Mouse (Mus musculus): ENCODE measurements around the gene Bcl2l10.
"Not testable (repeated sequence)": the region's sequence is repeated elsewhere in the genome, so short reads cannot be mapped to it uniquely, and the experiment has no call there.

Gene Bcl2l10

DNA sequence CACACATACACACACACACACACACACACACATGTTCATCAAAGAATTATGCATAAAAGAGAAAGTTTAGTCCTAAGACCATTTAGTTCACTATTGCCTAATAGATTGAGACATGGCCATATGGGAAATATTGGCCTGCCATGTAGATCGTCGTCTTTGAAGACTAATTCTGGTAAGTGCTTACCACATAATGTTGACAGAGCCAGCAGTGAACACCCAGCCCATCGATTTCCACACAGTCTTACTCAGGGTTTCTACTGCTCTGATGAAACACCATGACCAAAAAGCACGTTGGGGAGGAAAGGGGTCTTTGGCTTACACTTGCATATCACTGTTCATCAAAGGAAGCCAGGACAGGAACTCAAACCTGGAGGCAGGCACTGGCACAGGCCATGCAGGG lies 5.1 kb upstream of the Bcl2l10 start:
- no peak for DNase-seq (ENCODE audit: low spot score)

DNA sequence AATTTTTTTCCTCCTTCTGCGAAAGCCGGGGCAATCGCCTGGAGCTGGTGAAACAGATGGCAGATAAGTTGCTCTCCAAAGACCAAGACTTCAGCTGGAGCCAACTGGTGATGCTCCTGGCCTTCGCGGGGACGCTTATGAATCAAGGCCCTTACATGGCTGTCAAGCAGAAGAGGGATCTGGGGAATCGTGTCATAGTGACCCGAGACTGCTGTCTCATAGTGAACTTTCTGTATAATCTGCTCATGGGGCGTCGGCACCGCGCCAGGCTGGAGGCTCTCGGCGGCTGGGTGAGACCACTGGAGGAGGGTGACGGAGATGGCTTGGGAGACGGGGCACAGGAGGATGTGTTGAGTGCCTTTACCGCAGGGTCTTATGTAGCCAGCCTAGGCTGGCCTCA lies 508 bp downstream of the Bcl2l10 start:
- DNase-seq (ENCODE audit: low spot score): no peak

DNA sequence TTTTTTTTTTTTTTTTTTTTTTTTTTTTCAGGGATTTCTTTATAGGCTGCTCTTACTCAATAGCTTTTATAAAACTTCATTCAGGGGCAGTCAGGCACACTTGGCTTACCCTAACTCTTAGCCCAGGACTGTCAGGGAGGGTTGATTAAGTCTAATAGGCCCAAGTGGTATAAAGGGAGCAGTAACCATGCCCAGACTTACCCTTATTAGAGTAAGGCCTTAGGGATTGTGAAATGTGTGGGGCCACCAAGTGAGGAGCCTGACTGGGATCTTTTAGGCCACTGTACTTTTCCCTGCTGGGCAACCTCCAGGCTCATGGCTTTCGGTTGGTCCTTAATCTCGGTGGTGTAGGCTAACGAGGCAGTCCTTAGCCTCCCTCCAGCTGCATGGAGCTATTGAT lies 1.1 kb downstream of the Bcl2l10 start:
- DNase-seq (ENCODE audit: low spot score): no peak

DNA sequence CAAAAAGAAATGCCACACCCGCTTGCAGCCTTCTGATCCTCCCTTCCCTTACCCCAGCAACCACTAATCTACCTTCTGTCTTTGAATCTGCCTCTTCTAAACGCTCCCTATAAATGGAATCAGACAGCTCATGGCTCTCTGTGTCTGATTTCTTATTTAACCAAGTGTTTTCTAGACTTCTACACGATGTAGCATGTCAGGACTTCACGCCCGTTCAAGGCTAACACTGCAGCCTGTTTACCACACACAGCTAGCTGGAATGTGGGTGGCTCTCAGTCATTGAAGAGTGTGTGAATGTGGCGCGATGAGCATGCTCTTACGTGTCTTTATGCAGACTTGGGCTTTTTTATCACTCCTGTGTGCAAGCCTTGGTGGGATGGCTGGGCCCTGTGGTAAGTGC lies 5.5 kb downstream of the Bcl2l10 start:
- DNase-seq (ENCODE audit: low spot score): no peak

DNA sequence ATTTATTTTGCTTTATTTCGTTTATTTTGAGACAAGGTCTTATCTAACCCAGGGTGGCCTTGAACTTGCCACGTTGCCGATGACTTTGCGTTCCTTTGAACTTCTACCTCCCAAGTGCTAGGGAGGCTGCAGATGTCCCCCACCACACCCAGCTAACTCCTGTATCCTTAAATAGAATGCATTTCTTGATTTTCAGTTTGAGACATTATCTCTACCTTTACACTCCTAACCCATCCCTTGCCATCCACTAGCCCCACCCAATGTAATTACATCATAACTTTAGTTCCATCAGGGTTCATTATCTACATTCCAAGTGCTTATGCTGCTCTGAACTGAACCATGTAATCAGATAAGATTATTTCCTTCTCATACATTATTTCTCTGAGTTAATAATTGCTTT lies 8.2 kb downstream of the Bcl2l10 start:
- no peak for DNase-seq (ENCODE audit: low spot score)

DNA sequence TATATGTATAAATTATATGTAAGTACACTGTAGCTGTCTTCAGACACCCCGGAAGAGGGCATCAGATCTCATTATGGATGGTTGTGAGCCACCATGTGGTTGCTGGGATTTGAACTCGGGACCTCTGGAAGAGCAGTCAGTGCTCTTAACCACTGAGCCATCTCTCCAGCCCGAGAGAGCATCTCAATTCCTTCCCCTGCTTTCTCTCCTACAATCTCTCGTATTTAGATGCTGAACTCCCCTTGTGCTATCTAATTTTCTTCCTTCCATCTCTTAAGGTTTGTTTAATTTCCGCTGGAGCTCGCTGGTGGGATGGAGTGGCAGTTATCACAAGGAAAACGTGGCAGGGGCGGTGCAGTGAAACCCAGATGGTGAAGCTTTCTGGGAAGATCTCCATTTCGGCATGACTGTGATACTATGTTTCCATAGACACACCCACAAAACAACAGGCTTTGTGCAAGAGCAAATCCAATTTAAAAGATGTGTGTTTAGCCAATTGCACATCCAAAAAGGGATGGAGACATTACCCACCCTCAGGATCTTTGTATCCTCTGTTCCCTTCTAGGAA lies 9.6 kb downstream of the Bcl2l10 start:
- DNase-seq (ENCODE audit: low spot score): no peak

DNA sequence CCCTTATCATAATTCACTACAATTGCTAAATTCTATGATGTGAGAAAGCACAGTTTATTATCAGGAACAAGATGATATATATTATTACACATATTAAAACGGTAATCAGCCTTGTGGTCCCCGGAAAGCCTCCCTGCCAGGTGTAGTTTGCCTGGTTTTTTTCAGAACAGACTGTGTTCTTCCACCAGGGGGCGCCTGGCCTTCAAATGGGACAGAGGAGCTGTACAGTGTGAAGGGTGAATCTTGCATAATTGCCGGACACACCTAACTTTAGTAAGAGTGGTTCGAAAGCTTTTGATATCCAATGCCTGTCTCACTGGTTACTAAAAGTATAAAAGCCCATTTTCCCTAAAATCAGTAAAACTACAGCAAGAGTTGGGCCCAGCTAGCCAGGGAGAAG lies 14.1 kb downstream of the Bcl2l10 start:
- DNase-seq (ENCODE audit: low spot score): peak; percentile 71

DNA sequence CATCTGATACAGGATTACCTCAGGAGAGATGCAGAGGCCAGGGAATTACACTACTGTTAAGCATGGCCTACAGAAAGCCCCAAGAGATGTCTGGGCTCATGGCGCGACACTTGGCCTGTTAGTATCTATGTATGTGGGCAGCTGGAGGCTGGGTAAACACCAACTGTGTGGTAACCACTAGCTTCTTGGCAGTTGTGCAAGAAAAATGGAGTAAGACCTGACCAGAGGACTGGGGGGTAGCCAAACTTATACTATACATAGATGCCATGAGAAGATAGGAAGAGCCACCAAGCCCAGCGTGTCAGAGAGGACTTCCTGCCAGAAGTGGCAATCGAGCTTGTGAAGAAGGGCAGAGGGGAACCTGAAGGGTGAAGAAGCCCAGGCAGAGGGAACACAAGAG lies 14.6 kb downstream of the Bcl2l10 start:
- DNase-seq (ENCODE audit: low spot score): no peak

DNA sequence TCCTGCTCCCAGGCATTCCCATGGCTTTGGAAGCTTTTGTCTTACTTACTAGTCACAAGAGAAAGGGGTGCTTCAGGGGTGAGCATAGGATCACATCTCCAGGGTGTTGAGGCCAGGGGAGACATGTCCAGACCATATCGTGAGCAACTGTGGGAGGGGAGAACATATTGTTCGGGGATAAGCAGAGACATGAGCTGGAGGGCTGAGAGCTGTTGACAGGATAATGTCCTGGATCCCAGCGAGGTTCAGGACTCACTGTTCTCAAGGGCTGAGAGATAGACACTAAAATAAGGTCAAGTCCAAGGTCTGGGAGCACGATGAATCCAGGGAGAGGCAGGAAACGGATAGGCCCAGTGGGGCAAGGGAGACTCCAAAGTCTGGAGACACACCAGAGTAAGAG lies 15.4 kb downstream of the Bcl2l10 start:
- DNase-seq (ENCODE audit: low spot score): no peak

DNA sequence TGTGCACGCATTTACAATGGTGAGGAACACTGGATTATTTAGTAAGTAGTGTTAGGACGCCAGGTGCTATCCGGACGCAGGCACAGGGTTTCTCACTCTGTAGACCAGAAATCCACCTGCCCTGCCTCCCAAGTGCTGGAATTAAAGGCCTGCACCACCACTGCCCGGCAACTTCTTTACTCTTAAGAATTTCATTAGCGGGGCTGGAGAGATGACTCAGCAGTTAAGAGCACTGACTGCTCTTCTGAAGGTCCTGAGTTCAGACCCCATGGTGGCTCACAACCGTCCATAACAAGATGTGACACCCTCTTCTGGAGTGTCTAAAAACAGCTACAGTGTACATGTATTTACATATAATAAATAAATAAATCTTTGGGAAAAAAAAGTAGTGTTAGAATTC lies 16.1 kb downstream of the Bcl2l10 start:
- DNase-seq (ENCODE audit: low spot score): not testable (repeated sequence)

DNA sequence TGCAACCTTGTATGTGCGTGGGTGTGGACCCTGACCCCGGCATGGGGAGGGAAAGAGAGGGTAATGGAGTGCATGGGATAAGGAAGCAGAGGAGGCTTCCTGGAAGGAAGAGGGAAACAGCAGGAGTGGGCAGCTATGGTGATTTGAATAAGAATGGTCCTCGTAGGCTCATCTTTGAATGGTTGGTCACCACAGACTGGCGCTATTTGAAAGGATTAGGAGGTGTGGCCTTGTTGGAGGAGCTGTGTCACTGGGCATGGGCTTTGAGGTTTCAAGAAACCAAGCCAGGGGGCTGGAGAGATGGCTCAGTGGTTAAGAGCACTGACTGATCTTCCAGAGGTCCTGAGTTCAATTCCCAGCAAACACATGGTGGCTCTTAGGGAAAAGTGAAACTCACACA lies 17.6 kb downstream of the Bcl2l10 start:
- DNase-seq (ENCODE audit: low spot score): no peak

DNA sequence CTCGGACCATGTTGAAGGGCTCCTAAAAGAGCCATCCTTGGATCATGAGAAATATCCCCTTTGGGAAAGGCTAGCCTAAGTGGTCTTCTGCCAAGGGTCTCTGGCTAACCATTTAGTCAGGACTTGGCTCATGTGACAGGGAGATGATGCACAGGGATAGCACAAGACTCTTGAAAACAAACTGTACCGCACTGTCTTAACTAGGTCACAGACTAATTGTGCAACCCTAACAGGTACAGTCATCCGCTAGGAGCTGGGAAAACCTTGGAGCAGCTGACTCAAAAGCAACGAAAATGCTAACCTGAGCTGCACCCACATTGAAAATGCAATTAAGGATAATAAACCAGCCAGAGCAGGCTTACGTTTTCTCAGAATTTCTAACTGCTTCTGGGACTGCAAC lies 18.6 kb downstream of the Bcl2l10 start:
- DNase-seq (ENCODE audit: low spot score): no peak

DNA sequence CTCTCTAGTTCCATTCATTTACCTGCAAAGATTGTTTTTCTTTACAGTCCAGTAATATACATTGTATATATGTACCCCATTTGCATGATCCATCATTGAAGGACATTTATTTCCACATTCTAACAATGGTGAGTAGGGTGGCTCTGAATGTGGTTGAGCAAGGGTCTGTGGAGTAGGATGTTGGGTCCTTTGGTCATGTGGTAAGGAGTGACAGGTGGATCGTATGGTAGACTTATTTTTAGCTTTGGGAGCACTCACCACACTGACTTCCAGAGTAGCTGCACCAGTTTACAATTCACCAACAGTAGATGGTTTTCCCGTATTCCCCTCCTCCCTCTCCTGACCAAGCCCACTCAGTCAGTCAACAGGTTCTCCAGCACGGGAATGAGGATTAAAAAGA lies 21.2 kb downstream of the Bcl2l10 start:
- no peak for DNase-seq (ENCODE audit: low spot score)

DNA sequence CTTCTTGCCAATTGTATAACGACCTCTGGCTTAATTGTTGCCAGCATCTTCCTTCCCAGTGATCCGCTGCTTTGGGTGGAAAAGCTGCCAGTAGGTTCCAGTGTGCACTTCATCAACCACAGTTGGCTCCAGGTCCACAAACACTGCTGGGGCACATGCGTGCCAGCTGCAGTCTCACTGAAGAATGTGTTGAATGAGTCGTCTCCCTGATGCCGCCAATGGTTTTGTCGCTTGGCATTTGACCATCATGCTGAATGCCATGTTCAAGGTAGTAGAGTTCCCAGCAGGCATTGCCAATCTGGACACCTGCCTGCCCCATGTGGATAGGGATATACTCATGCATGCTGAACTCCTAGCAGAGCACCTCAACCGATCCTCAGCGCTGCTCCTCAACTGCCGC lies 28.0 kb downstream of the Bcl2l10 start:
- no peak for DNase-seq (ENCODE audit: low spot score)

DNA sequence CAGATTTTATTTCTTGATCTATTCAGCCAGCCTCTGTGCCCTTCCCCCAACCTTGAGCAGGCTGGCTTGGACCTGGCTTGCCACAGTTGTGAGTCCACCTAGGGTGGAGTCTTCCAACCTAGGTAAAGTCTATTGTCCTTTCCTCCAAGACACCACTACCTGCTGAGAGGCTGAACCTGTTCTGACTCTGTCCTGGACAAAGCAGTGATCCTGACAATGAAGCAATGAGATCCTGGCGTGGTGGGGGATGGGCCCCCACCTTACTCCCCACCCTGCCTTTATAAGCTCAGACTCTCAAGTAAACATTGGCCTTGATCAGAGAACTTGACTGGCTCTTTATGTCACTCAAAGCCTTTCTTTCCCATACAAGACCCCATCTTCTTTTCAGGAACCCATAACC lies 28.9 kb downstream of the Bcl2l10 start:
- no peak for DNase-seq (ENCODE audit: low spot score)

DNA sequence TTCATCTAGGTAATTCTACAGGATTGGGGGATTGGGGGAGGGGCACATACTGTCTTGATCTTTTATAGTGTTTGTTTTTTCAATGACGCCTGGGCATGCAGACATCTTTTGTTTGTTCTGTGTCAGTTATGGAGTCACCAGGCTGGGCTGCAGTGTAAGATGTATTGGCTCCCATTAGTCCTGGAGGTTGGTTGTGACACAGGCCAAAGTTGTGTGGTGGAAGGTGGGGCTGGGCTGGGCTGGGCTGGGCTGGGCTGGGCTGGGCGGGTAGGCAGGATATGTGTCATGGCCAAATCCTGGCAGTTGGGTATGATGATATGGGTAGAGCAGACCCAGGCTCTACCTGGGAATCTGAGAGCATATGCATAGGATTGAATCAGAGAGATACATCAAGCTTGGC lies 31.2 kb downstream of the Bcl2l10 start:
- DNase-seq (ENCODE audit: low spot score): no peak

DNA sequence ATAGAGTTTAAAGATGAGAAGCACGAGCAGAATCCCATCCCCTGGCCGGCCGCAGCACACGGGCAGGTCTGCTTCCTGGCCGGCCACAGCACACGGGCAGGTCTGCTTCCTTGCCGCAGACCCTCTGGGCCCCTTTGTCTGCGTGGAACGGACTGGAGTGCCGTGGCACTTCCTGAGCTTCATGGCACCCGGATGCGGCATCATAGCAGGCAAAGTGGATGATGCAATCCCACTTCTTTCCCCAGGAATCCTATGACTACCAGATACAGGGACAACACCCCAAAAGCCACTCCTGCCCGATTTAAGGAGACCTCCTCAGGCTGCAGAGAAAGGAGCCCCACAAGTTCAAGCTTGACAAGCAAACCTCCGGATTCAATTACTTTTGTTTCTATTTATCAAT lies 35.3 kb downstream of the Bcl2l10 start:
- DNase-seq (ENCODE audit: low spot score): no peak

DNA sequence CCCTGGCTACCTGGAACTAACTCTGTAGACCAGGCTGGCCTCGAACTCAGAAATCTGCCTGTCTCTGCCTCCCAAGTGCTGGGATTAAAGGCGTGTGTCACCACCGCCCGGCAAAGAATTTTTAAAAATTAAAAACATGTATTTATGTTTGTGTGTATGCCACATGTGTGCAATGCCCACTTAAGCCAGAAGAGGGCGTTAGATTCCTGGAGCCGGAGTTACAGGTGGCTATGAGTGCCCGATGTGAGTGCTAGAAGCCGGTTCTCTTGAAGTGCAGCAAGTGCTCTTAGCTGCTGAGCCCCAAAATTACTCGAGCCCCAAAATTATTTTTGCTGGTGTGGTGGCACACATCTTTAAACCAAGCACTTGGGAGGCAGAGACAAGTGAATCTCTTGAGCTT lies 36.2 kb downstream of the Bcl2l10 start:
- DNase-seq (ENCODE audit: low spot score): no peak

DNA sequence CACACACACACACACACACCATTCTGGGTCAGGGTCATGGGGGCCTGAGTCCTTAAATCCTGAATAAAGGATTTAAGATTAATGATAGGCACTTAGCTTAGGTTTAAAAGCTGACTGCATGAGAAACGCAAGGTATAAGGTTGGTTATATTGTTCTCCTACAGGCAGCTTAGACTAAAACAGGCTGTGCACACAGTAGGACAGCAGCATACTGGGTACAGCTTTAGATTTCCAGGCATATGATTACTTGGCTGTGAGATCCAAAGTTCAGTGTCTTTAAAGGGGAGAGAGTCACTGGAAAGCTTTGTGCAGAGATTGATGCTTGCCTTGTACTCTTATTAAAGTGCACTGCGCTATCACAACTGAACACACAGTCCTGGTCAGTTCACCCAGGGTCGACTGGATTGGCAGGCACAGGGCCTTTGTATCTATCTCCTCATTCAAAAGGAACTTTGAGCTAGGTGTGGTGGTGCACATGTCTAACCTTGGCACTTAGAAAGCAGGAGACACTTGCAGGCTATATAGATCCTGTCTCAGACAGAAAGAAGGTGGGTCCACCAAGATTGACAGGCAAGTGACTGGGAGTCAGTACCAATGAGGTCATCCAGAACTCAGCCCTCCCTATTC lies 36.9 kb downstream of the Bcl2l10 start:
- DNase-seq (ENCODE audit: low spot score): no peak

DNA sequence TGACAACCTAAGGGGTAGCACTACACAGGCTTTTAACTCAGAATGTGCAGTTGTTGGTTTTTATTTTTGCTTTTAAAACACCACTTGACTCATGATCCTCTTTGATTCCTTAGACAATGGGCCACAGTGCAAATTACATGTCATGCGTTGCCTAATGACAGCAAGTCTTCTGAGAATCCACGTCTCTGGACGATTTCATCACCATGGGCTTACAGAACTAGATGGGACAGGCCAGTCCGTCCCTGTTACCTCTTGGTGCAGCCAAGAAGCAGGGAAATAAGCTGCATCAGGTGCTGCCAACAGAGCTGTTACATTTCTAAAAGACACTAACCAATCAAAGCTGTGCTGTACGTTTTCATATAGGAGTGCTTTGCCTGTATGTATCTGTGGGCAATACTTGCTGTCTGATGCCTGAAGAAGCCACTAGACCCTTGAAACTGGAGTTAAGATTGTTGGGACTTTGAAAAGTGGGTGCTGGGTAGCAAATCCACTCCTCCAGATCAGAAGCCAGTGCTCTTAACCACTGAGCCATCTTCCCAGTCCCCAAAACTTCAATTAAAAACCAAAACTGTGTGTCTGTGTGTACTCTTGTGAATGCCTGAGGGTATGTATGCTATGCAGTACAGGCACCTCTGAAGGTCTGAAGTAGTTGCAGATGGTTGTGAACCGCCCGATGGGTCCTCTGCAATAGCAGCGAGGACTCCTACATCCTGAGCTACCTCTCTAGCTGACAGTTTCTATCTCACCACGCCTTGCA lies 37.8 kb downstream of the Bcl2l10 start:
- no peak for DNase-seq (ENCODE audit: low spot score)

DNA sequence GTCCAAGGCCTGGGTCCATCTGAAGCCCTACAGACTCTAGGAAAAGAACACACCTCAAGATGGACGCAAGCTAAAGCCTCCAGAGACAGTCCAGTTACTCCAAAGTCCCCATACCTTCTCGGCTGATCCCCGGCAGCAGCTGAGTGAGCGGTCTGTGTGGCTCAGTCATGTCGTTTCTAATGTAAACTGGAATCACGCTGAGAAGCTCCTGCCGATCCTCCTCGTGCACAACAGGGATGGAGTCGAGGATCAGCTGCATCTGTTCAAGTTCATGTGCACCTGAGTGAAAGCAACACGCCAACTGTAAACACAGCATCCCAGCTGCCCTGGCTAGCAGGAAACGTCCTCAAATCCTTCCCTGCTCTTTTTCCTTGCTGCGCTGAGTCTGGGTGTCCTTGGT lies 45.7 kb downstream of the Bcl2l10 start:
- no peak for DNase-seq (ENCODE audit: low spot score)

DNA sequence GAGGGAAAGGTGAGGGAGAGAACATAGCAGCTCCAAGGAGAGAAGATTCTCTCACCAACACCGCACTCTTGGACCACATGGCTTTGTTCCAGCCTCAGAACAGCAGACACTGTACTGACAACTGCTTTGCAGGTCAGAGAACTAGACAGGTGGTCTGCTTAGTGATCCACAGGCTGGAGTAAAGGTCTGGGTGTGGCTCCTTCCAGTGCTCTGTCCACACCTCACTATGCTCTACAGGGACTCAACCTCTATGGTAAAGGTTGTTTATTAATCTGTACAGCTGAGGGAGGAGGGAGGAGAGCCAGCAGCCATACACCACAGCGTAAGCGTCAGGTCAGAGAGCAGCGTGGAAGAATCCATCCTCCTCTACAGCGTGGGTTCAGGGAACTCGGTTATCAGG lies 48.4 kb downstream of the Bcl2l10 start:
- DNase-seq (ENCODE audit: low spot score): no peak

DNA sequence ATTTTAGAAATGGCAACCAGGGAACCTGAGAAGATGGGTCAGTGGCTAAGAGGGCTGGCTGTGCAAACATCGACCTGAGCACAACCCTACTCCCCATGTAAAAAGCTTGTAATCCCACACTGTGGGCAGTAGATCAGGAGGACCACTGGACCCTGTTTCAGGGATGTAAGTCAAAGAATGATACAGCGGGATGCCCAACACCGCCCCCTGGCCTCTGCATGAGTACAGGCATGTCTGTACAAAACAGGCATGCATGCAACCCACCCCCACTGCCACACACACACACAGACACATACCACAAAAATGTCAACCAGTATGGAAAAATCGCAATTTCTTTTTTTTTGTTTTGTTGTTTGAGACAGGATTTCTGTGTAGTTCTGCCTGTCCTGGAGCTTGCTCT lies 51.5 kb downstream of the Bcl2l10 start:
- no peak for DNase-seq (ENCODE audit: low spot score)

DNA sequence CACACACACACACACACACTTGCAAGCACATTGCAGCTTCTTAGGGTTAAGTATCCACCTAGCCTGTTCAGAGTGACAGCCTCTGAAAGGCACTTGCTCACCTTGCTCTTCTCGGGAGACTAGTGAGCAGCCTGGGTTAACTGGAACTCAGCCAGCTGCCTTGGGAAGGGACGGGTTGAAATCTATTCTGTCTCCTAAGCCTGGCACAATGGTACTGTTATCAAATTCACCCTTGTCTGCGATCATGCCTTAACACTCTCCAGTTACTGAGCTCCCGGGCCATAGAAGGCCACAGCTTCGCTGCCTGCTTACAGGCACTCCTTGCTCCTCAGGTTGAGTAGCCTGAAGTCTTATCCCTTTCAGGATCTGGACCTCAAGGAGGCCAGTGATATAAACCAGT lies 53.1 kb downstream of the Bcl2l10 start:
- no peak for DNase-seq (ENCODE audit: low spot score)

Data from embryo, embryonic 10 days (tissue).